Mouse (Mus musculus) hindbrain, embryonic 16.5 days (tissue): ENCODE data around the gene Il10. TPM values are rescaled to one million over a fixed set of nuclear protein-coding genes. Genes with fewer than 3 reads are reported as not detected.

ENCODE experiments used
- ATAC-seq: fragments of 200-750 bp; cut with Nextera tagmentation; 2 replicates; pipeline ENCODE4 v1.8.0; 2017; ENCODE audit warnings: moderate TSS enrichment, moderate library complexity
- H3K27ac ChIP-seq: fragments of 300-500 bp; sonication (generic); 2 replicates; pipeline ENCODE4 v1.5.1; 2014; ENCODE audit warnings: low read depth, mild to moderate bottlenecking, control low read depth, low read length, moderate library complexity
- H3K27me3 ChIP-seq: fragments of 300-500 bp; sonication (generic); replicated peaks from 2 replicates; pipeline ENCODE4 v1.6.1; 2014; ENCODE audit warnings: low read length; ENCODE audit not compliant: control insufficient read depth, insufficient read depth
- H3K36me3 ChIP-seq: fragments of 300-500 bp; sonication (generic); 2 replicates; pipeline ENCODE4 v1.6.1; 2014; ENCODE audit warnings: mild to moderate bottlenecking, low read length, moderate library complexity, mixed read lengths; ENCODE audit not compliant: control insufficient read depth, insufficient read depth
- H3K4me1 ChIP-seq: fragments of 300-500 bp; sonication (generic); 2 replicates; pipeline ENCODE4 v1.6.1; 2014; ENCODE audit warnings: low read depth, low read length; ENCODE audit not compliant: control insufficient read depth, insufficient read depth
- H3K4me2 ChIP-seq: fragments of 300-500 bp; sonication (generic); 2 replicates; pipeline ENCODE4 v1.6.1; 2014; ENCODE audit warnings: mild to moderate bottlenecking, low read length, control low read depth, moderate library complexity
- H3K4me3 ChIP-seq: fragments of 300-500 bp; sonication (generic); 2 replicates; pipeline ENCODE4 v1.5.1; 2014; ENCODE audit warnings: mild to moderate bottlenecking, low read length, control low read depth, moderate library complexity
- H3K9ac ChIP-seq: fragments of 300-500 bp; sonication (generic); 2 replicates; pipeline ENCODE4 v1.6.1; 2014; ENCODE audit warnings: low read depth, mild to moderate bottlenecking, control low read depth, low read length, moderate library complexity
- H3K9me3 ChIP-seq: fragments of 300-500 bp; sonication (generic); 2 replicates; pipeline ENCODE4 v1.6.1; 2014; ENCODE audit warnings: mild to moderate bottlenecking, low read length, moderate library complexity; ENCODE audit not compliant: control insufficient read depth
- WGBS: fragments of 180-500 bp; shearing (Covaris S2); extraction: QIAGEN DNeasy Blood & Tissue Kit; methylation state at CpG from one replicate; pipeline ENCODE4 v1.1.7; 2014; 5-methylcytosine and 5-hydroxymethylcytosine counted together
- polyA plus RNA-seq: library from polyadenylated mRNA; unstranded; fragments of >200 nt; fragmentation: Nextera tagmentation; extraction: Ambion mirVana; gene quantifications from 2 replicates; pipeline ENCODE4 v1.2.1, GENCODE M21; 2015

Il10 gene
- polyA plus RNA-seq, 1 experiment from 2014 or later: not detected

DNA sequence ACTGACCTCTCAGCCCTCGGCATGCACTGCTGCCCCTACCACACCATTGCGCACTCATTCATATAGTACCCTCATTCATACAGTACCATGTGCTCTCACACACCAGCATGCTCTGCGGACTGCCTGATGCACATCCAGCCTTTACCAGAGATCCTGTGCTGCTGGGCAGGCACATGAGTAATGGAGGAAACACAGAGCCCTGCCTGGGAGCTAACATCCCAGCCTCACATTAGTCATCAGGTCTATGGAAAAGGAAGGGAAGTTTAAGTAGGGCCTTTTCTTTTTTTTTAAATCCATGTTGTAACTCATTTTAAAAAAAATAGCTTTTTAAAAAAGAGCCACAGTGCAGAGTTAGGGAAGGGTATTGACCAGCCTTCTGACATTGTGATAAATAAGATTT, 23.1 kb downstream of the Il10 start:
- Histone ChIP-seq H3K9me3 (no peaks in the 10 kb centered on the region; the same call in 1 of the 2 replicates), H3K9ac (no peak overlapping the region), H3K4me2 (no peak overlapping the region), H3K4me3 (no peak overlapping the region), H3K27me3 (no peaks in the 10 kb centered on the region), H3K36me3 (no peaks in the 10 kb centered on the region), H3K27ac (no peak overlapping the region), H3K4me1 (no peaks in the 10 kb centered on the region)
- ATAC-seq: no peak
- 90% methylated on average over 3 of the region's 3 CpGs for WGBS

DNA sequence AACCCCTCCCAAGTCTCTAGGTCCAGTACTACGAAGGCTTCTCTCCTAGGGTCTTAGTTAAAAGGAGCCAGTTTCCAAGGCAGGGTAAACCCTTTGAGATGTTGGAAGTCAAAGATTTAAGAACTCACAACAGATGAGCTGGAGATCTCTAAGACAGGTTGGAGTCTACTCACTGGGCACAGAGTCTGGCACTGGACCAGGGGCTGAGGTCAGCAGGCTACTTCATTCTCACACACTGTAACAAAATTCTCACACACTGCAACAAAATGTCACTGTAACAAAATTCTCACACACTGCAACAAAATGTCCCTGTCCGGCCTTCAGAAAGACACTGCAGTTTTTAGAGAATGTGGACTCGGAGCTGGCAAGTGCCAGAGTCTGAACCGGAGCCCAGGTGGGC, 24.0 kb downstream of the Il10 start:
- 94% methylated on average over 4 of the region's 4 CpGs for WGBS
- Histone ChIP-seq H3K27me3 (no peaks in the 10 kb centered on the region), H3K27ac (no peak overlapping the region), H3K9me3 (no peaks in the 10 kb centered on the region), H3K36me3 (no peaks in the 10 kb centered on the region), H3K9ac (no peak overlapping the region), H3K4me1 (no peaks in the 10 kb centered on the region), H3K4me3 (no peak overlapping the region), H3K4me2 (no peak overlapping the region)
- no peak for ATAC-seq

- ATAC-seq: no peak
- H3K4me1 ChIP-seq: no peaks in the 10 kb centered on the region
- no peaks in the 10 kb centered on the region for H3K36me3 ChIP-seq
- H3K27ac ChIP-seq: no peak overlapping the region
- H3K27me3 ChIP-seq: no peaks in the 10 kb centered on the region
- 89% methylated on average over 2 of the region's 2 CpGs for WGBS
- H3K4me2 ChIP-seq: no peak overlapping the region
- no peak overlapping the region for H3K4me3 ChIP-seq
- H3K9ac ChIP-seq: no peak overlapping the region
- no peaks in the 10 kb centered on the region for H3K9me3 ChIP-seq
Measured at GRCm38 (mm10) chr1:131045723-131046355, 26.2 kb downstream of the Il10 start.

- Histone ChIP-seq H3K27me3 (no peaks in the 10 kb centered on the region), H3K36me3 (no peaks in the 10 kb centered on the region), H3K27ac (no peak overlapping the region), H3K4me1 (no peaks in the 10 kb centered on the region), H3K9me3 (no peaks in the 10 kb centered on the region), H3K4me3 (no peak overlapping the region), H3K9ac (no peak overlapping the region), H3K4me2 (no peak overlapping the region)
- WGBS: 88% methylated on average over 10 of the region's 10 CpGs
- ATAC-seq: no peak
Measured at GRCm38 (mm10) chr1:131046607-131047006, 27.0 kb downstream of the Il10 start.

GRCm38 (mm10) chr1:131048121-131048863, 28.6 kb downstream of the Il10 start:
- no peak for ATAC-seq
- H3K4me2 ChIP-seq: no peak overlapping the region
- H3K4me3 ChIP-seq: no peak overlapping the region
- no peak overlapping the region for H3K27ac ChIP-seq
- no peaks in the 10 kb centered on the region for H3K9me3 ChIP-seq
- H3K36me3 ChIP-seq: no peaks in the 10 kb centered on the region
- WGBS: 75% methylated on average over 6 of the region's 6 CpGs
- no peaks in the 10 kb centered on the region for H3K27me3 ChIP-seq
- H3K9ac ChIP-seq: no peak overlapping the region
- H3K4me1 ChIP-seq: peaks cover 3% of the 10 kb centered on the region; the same call in 1 of the 2 replicates

DNA sequence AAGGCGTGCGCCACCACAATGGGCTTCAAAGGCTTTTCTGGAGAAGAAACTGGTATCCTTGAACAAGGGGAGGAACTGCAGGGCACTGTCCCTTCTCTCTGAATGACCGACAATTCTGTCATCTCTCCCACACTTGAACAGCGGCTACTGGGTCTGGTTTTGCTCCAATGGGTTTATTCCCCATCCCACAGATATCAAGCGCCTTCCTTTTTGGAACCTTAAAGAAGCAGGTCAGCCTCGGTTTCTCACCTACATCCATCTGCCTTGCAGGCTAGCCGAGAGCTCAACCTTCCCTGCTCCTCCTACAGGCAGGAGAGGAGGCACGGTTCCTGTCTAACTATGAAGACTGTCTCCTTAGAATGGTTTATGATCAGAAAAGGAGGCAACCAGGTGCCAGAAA, 29.3 kb downstream of the Il10 start:
- H3K36me3 ChIP-seq: no peaks in the 10 kb centered on the region
- no peak overlapping the region for H3K4me2 ChIP-seq
- no peaks in the 10 kb centered on the region for H3K9me3 ChIP-seq
- H3K27ac ChIP-seq: no peak overlapping the region
- no peak overlapping the region for H3K9ac ChIP-seq
- no peaks in the 10 kb centered on the region for H3K27me3 ChIP-seq
- no peak overlapping the region for H3K4me3 ChIP-seq
- H3K4me1 ChIP-seq: peaks cover 3% of the 10 kb centered on the region; the same call in 1 of the 2 replicates
- WGBS: 85% methylated on average over 8 of the region's 8 CpGs
- no peak for ATAC-seq

- Histone ChIP-seq H3K9me3 (no peaks in the 10 kb centered on the region), H3K36me3 (no peaks in the 10 kb centered on the region), H3K27ac (no peak overlapping the region), H3K27me3 (no peaks in the 10 kb centered on the region), H3K4me2 (no peak overlapping the region), H3K9ac (no peak overlapping the region), H3K4me1 (peaks cover 3% of the 10 kb centered on the region; the same call in 1 of the 2 replicates), H3K4me3 (no peak overlapping the region)
- WGBS: 85% methylated on average over 5 of the region's 5 CpGs
- ATAC-seq: no peak
Measured at GRCm38 (mm10) chr1:131049361-131049806, 29.7 kb downstream of the Il10 start.

DNA sequence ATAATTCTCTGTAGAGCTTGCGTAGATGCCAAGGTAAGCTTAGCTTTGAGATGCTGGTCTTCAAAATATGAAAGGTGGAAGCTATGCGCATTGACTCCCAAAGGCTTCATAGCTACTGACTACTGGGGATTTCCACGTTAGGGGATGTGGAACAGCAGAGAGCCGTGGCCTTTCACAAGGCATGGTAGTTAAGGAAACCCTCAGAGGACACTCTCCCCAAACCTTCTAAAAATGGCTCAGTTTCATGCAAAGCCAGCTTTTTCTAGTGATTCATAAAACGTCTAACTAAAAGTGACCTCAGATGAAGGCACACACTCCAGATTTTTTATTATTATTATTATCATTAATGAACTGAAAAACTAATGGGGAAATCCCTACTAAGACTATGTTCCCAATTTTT, 30.4 kb downstream of the Il10 start:
- Histone ChIP-seq H3K9me3 (no peaks in the 10 kb centered on the region), H3K4me2 (no peak overlapping the region), H3K4me1 (peaks cover 3% of the 10 kb centered on the region; the same call in 1 of the 2 replicates), H3K27ac (no peak overlapping the region), H3K9ac (no peak overlapping the region), H3K36me3 (peaks cover 4% of the 10 kb centered on the region; the same call in 1 of the 2 replicates), H3K27me3 (no peaks in the 10 kb centered on the region), H3K4me3 (no peak overlapping the region)
- ATAC-seq: no peak
- WGBS: 84% methylated on average over 5 of the region's 5 CpGs

GRCm38 (mm10) chr1:131050617-131051016, 31.0 kb downstream of the Il10 start:
- H3K4me3 ChIP-seq: no peak overlapping the region
- H3K4me1 ChIP-seq: peaks cover 3% of the 10 kb centered on the region; the same call in 1 of the 2 replicates
- H3K27me3 ChIP-seq: no peaks in the 10 kb centered on the region
- 86% methylated on average over 5 of the region's 5 CpGs for WGBS
- no peak for ATAC-seq
- H3K36me3 ChIP-seq: peaks cover 8% of the 10 kb centered on the region; the same call in 1 of the 2 replicates
- H3K4me2 ChIP-seq: no peak overlapping the region
- no peak overlapping the region for H3K9ac ChIP-seq
- H3K9me3 ChIP-seq: no peaks in the 10 kb centered on the region
- no peak overlapping the region for H3K27ac ChIP-seq
